8 mouse cellular contexts compared by ENCODE assay signal in the genomic region with DNA sequence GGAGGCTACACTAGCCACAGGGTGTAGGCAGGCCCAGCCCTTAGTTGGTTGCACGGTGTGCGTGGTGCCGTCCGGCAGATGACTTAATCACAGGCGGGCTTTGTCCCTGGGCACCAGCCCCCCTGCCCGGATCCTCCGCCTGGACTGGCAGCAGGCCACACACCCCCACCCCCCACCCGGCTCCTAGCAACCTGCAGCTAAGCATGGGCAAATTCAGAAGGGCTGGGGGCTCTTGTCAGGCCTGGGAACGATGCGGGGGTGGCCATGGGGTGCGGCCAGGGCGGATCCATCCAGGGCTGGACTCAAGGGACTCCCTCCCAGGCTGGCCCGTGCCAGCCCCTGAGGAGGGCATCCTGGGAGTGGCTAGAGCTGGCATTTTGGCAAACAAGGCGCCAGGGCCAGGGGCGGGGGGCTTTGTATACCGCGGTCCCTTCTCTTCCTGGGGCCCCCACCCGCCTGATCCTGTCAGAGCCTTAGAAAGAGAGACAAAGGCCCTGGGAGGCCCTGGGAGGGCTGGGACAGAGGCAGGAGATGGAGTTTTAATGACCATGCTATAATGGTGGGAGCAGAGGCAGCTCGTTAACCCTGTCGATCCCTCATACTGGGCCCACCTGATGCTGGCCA. TPM values are rescaled to one million over a fixed set of nuclear protein-coding genes. Genes with fewer than 3 reads are reported as not detected.
DNase-seq lines count a peak whose midpoint lies in the region; ATAC-seq lines count a peak whose summit lies in the region.

No protein-coding gene starts in this region.

- H3K4me1 ChIP-seq in embryonic facial prominence, embryonic 15.5 days = peaks cover 52% of the 10 kb centered on the region
- H3K4me1 ChIP-seq in hindbrain, embryonic 12.5 days = peaks cover 50% of the 10 kb centered on the region
- H3K4me1 ChIP-seq in midbrain, embryonic 10.5 days = peaks cover 60% of the 10 kb centered on the region
- peaks cover 21% of the 10 kb centered on the region for H3K4me1 ChIP-seq in liver, embryonic 11.5 days (replicated peaks; ENCODE audit: control insufficient read depth, insufficient read depth, low read length)

- intact Hi-C loops in left cerebral cortex, postnatal 25 days (cut with DNase I) = loop anchor here (5.0 kb wide), 1 partner anchor 38 kb away; no protein-coding TSS in a partner anchor

- ATAC-seq in embryonic facial prominence, embryonic 15.5 days (ENCODE audit: insufficient number of reproducible peaks, low FRiP score, low TSS enrichment, low read depth) = 0 out of 2 replicates have a peak, but pooled peaks have one; percentile 17
- ATAC-seq in hindbrain, embryonic 12.5 days (ENCODE audit: low FRiP score) = peak; percentile 93
- no peak for ATAC-seq in liver, embryonic 11.5 days (replicated peaks; ENCODE audit: low FRiP score)

- no peaks in the 10 kb centered on the region for H3K9me3 ChIP-seq in embryonic facial prominence, embryonic 15.5 days (replicated peaks)
- H3K9me3 ChIP-seq in hindbrain, embryonic 12.5 days (replicated peaks) = no peaks in the 10 kb centered on the region
- H3K9me3 ChIP-seq in midbrain, embryonic 10.5 days (replicated peaks) = no peaks in the 10 kb centered on the region
- H3K9me3 ChIP-seq in liver, embryonic 11.5 days (ENCODE audit: control insufficient read depth, low read length) = no peaks in the 10 kb centered on the region

- H3K27me3 ChIP-seq in embryonic facial prominence, embryonic 15.5 days = no peaks in the 10 kb centered on the region
- H3K27me3 ChIP-seq in hindbrain, embryonic 12.5 days = peaks cover 71% of the 10 kb centered on the region
- H3K27me3 ChIP-seq in midbrain, embryonic 10.5 days (ENCODE audit: low read depth, poor library complexity, severe bottlenecking) = peaks cover 100% of the 10 kb centered on the region
- peaks cover 8% of the 10 kb centered on the region for H3K27me3 ChIP-seq in liver, embryonic 11.5 days (replicated peaks; ENCODE audit: control insufficient read depth, insufficient read depth, low read length)

- no peaks in the 10 kb centered on the region for H3K36me3 ChIP-seq in embryonic facial prominence, embryonic 15.5 days
- H3K36me3 ChIP-seq in hindbrain, embryonic 12.5 days = no peaks in the 10 kb centered on the region
- H3K36me3 ChIP-seq in midbrain, embryonic 10.5 days = no peaks in the 10 kb centered on the region
- H3K36me3 ChIP-seq in liver, embryonic 11.5 days (ENCODE audit: control insufficient read depth, insufficient read depth, low read length) = no peaks in the 10 kb centered on the region

- no peak overlapping the region for H3K4me2 ChIP-seq in embryonic facial prominence, embryonic 15.5 days (replicated peaks)
- H3K4me2 ChIP-seq in hindbrain, embryonic 12.5 days (replicated peaks) = peak overlapping the region; percentile 37
- no peak overlapping the region for H3K4me2 ChIP-seq in liver, embryonic 11.5 days

- no peak overlapping the region for H3K4me3 ChIP-seq in embryonic facial prominence, embryonic 15.5 days (replicated peaks)
- 0 out of 2 replicates have a peak overlapping the region, but pooled peaks have one; percentile 2 for H3K4me3 ChIP-seq in hindbrain, embryonic 12.5 days
- H3K4me3 ChIP-seq in midbrain, embryonic 10.5 days = peak overlapping the region; percentile 42
- no peak overlapping the region for H3K4me3 ChIP-seq in liver, embryonic 11.5 days (ENCODE audit: low read depth, low read length)

- 0 out of 2 replicates have a peak overlapping the region, but pooled peaks have one; percentile 34 for H3K27ac ChIP-seq in embryonic facial prominence, embryonic 15.5 days (replicated peaks)
- peak overlapping the region; percentile 80 for H3K27ac ChIP-seq in hindbrain, embryonic 12.5 days
- H3K27ac ChIP-seq in midbrain, embryonic 10.5 days (replicated peaks) = peak overlapping the region; percentile 88
- no peak overlapping the region for H3K27ac ChIP-seq in liver, embryonic 11.5 days (ENCODE audit: low read depth, low read length)

- peak; percentile 97 for DNase-seq in heart, adult 11 months
- no peak for DNase-seq in heart, adult 9 months (ENCODE audit: low spot score in 2 of 2)
- DNase-seq in midbrain, embryonic 10.5 days (ENCODE audit: low spot score) = peak; percentile 69
- no peak for DNase-seq in left cerebral cortex, postnatal 25 days (ENCODE audit: low spot score in 2 of 2)
- no peak for DNase-seq in right cerebral cortex, postnatal 25 days
- no peak for DNase-seq in liver, embryonic 11.5 days (ENCODE audit: low spot score)

- H3K9ac ChIP-seq in embryonic facial prominence, embryonic 15.5 days = no peak overlapping the region
- 0 out of 2 replicates have a peak overlapping the region, but pooled peaks have one; percentile 41 for H3K9ac ChIP-seq in hindbrain, embryonic 12.5 days
- no peak overlapping the region; the same call in 1 of the 2 replicates for H3K9ac ChIP-seq in liver, embryonic 11.5 days (ENCODE audit: low read depth, low read length)

- WGBS in embryonic facial prominence, embryonic 15.5 days = 45% methylated on average over 20 of the region's 20 CpGs
- WGBS in hindbrain, embryonic 12.5 days = 23% methylated on average over 20 of the region's 20 CpGs
- WGBS in midbrain, embryonic 10.5 days = 25% methylated on average over 20 of the region's 20 CpGs
- 74% methylated on average over 20 of the region's 20 CpGs for WGBS in liver, embryonic 11.5 days

RNA-seq across cellular contexts. Expression of a gene that starts 31.1 kb away (rescaled TPM):
- 44.2 and 45.1 TPM in 2 replicates for polyA plus RNA-seq in embryonic facial prominence, embryonic 15.5 days (2015; fragmentation: Nextera tagmentation; extraction: Ambion mirVana)
- 33.3 and 33.8 TPM in 2 replicates for polyA plus RNA-seq in hindbrain, embryonic 12.5 days (2016; fragmentation: Nextera tagmentation; extraction: Ambion mirVana)
- 38.2 and 46.0 TPM in 2 replicates for polyA plus RNA-seq in midbrain, embryonic 10.5 days (2016; fragmentation: Nextera tagmentation; extraction: Ambion mirVana)
- total RNA-seq in left cerebral cortex, postnatal 25 days (2021) = 10 to 100 TPM; 25.6 to 27.6 TPM
- 35.7 and 38.0 TPM in 2 replicates for polyA plus RNA-seq in liver, embryonic 11.5 days (2014; fragmentation: Nextera tagmentation; extraction: Ambion mirVana)

RNA-seq across cellular contexts. Expression of a gene that starts 31.4 kb away (rescaled TPM):
- polyA plus RNA-seq in embryonic facial prominence, embryonic 15.5 days (2015; fragmentation: Nextera tagmentation; extraction: Ambion mirVana) = 141 and 146 TPM in 2 replicates
- polyA plus RNA-seq in hindbrain, embryonic 12.5 days (2016; fragmentation: Nextera tagmentation; extraction: Ambion mirVana) = 161 TPM in 2 replicates
- polyA plus RNA-seq in midbrain, embryonic 10.5 days (2016; fragmentation: Nextera tagmentation; extraction: Ambion mirVana) = 317 and 336 TPM in 2 replicates
- total RNA-seq in left cerebral cortex, postnatal 25 days (2021) = 1 to 10 TPM; 5.5 to 5.9 TPM
- polyA plus RNA-seq in liver, embryonic 11.5 days (2014; fragmentation: Nextera tagmentation; extraction: Ambion mirVana) = 229 and 255 TPM in 2 replicates

RNA-seq across cellular contexts. Expression of a gene that starts 32.1 kb away (rescaled TPM):
- 32.0 and 34.6 TPM in 2 replicates for polyA plus RNA-seq in embryonic facial prominence, embryonic 15.5 days (2015; fragmentation: Nextera tagmentation; extraction: Ambion mirVana)
- polyA plus RNA-seq in hindbrain, embryonic 12.5 days (2016; fragmentation: Nextera tagmentation; extraction: Ambion mirVana) = 63.6 and 68.4 TPM in 2 replicates
- polyA plus RNA-seq in midbrain, embryonic 10.5 days (2016; fragmentation: Nextera tagmentation; extraction: Ambion mirVana) = 68.3 and 72.7 TPM in 2 replicates
- total RNA-seq in left cerebral cortex, postnatal 25 days (2021) = 100 to 1,000 TPM; 108 to 126 TPM
- polyA plus RNA-seq in liver, embryonic 11.5 days (2014; fragmentation: Nextera tagmentation; extraction: Ambion mirVana) = 7.8 and 8.5 TPM in 2 replicates

RNA-seq across cellular contexts. Expression of a gene that starts 37.0 kb away (rescaled TPM):
- polyA plus RNA-seq in embryonic facial prominence, embryonic 15.5 days (2015; fragmentation: Nextera tagmentation; extraction: Ambion mirVana) = 191 and 202 TPM in 2 replicates
- polyA plus RNA-seq in hindbrain, embryonic 12.5 days (2016; fragmentation: Nextera tagmentation; extraction: Ambion mirVana) = 182 and 186 TPM in 2 replicates
- 309 and 347 TPM in 2 replicates for polyA plus RNA-seq in midbrain, embryonic 10.5 days (2016; fragmentation: Nextera tagmentation; extraction: Ambion mirVana)
- 10 to 100 TPM; 23.3 to 23.6 TPM for total RNA-seq in left cerebral cortex, postnatal 25 days (2021)
- polyA plus RNA-seq in liver, embryonic 11.5 days (2014; fragmentation: Nextera tagmentation; extraction: Ambion mirVana) = 369 and 394 TPM in 2 replicates

RNA-seq across cellular contexts. Expression of a gene that starts 59.6 kb away (rescaled TPM):
- 0.36 and 0.43 TPM in 2 replicates for polyA plus RNA-seq in embryonic facial prominence, embryonic 15.5 days (2015; fragmentation: Nextera tagmentation; extraction: Ambion mirVana)
- polyA plus RNA-seq in hindbrain, embryonic 12.5 days (2016; fragmentation: Nextera tagmentation; extraction: Ambion mirVana) = 0.35 and 1.3 TPM in 2 replicates
- 0.27 and 0.71 TPM in 2 replicates for polyA plus RNA-seq in midbrain, embryonic 10.5 days (2016; fragmentation: Nextera tagmentation; extraction: Ambion mirVana)
- total RNA-seq in left cerebral cortex, postnatal 25 days (2021) = under 1 TPM; 0.80 to 0.98 TPM
- 0.22 and 0.27 TPM in 2 replicates for polyA plus RNA-seq in liver, embryonic 11.5 days (2014; fragmentation: Nextera tagmentation; extraction: Ambion mirVana)

Comparison
In these comparisons a context has a peak if more than half of its experiments do, and no peak if none do; other contexts are left out.
1. DNase-seq: peak in heart, adult 11 months (single experiment) and midbrain, embryonic 10.5 days (single experiment); none in heart, adult 9 months (0 of 2), left cerebral cortex, postnatal 25 days (0 of 2), right cerebral cortex, postnatal 25 days (single experiment) and liver, embryonic 11.5 days (single experiment).
2. H3K4me3 ChIP-seq: peak in hindbrain, embryonic 12.5 days (single experiment) and midbrain, embryonic 10.5 days (single experiment); none in embryonic facial prominence, embryonic 15.5 days (single experiment) and liver, embryonic 11.5 days (single experiment).